Mouse (Mus musculus): ENCODE data around the gene Opa3.

DNA sequence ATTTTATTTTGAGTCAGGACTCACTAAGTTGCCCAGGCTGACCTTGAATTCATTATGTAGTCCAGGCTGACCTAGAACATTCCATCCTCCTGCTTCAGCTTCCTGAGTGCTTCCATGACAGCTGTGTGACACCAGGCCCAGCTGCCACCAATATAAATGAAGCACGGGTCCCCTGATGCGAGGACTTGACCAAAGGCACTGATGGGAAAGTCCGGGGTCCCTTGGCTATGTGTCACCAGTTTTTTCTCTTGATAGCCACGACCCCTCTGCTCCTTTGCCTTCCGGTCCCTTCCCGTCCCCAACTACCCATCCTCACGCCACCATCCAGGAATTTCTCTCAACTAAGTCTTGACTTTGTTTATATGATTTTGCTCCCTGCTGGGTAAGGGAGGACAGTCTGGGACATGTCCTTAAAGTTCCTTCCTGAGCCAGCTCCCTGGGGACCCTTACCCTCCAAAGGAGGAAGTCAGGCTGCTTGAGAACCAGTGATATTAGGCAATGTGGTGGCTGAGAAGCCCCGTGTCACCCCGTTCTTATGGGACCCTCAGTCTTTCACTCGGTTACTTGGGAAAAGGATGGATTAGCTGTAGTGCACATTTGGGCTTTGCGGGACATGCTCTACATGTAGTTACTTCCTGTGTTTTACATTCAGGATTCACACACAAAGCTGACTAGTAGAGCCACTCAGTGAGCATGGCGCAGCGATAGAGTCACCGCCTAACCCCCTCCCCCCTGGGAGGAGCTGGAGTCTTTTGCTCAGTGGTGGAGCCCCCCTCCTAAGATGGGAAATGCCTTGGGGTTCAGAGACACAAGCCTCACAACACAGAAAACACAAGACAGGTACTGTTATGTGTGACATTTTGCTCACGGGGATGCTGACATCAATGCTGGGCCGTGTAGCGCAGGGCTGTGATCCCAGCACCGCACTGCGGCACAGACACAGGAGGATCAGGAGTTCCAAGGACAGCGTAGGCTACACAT lies 1.0 kb upstream of the Opa3 start:
- TF ChIP-seq CTCF (IDR thresholded peaks at IDR 0.05; ENCODE audit: low read depth, low read length) (no peak), POLR2A (IDR thresholded peaks at IDR 0.05; ENCODE audit: borderline replicate concordance, low read depth, low read length) (no peak)
